Mouse (Mus musculus) ovary, postnatal 14 days (tissue): Measurements from ENCODE around the gene Hecw1.
"Not testable (repeated sequence)": the region's sequence is repeated elsewhere in the genome, so short reads cannot be mapped to it uniquely, and the experiment has no call there.

Experiments used
- DNase-seq: peaks from one replicate; pipeline ENCODE4 v3.0.0; 2022; ENCODE audit warnings: low spot score

Gene Hecw1

GRCm38 (mm10) chr13:14365546-14365945, 157.5 kb downstream of the Hecw1 start:
- no peak for DNase-seq

DNA sequence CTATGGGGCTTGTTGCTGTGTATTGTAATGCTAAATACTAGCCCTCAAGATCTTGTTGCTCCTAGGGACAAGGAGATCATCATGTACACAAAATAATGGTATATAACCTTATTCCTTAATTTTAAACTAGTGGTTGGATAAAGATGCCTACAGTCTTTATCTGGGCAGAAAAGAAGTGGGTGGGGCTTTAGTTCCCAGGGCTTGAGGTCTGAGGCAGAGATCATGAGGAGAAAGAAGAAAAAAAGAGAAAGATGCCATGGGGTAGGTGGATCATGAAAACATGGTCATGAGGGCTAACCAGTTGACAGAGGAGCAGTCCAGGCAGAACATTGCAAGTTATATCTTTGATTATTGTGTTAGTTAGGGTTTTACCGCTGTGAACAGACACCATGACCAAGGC, 195.8 kb downstream of the Hecw1 start:
- no peak for DNase-seq

- DNase-seq: no peak
Measured at GRCm38 (mm10) chr13:14306617-14307016, 216.4 kb downstream of the Hecw1 start.

GRCm38 (mm10) chr13:14304103-14304502, 218.9 kb downstream of the Hecw1 start:
- no peak for DNase-seq

DNA sequence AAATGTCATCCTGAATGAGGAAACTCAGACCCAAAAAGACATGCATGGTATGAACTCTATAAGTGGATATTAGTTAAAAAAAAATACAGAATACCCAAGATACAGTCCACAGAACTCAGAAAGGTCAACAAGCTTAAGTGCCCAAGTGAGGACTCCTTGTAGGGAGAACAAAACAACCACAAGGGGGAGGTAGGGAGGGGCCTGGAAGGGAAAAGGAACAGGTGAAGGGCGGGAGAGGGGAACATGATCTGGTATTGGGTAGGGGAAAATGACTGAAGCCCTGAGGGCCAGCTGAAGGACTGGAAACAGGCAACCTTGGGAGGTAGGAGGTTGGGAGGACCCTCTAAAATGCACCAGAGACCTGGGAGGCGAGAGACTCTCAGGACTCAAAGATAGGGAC, 220.1 kb downstream of the Hecw1 start:
- DNase-seq: no peak

DNA sequence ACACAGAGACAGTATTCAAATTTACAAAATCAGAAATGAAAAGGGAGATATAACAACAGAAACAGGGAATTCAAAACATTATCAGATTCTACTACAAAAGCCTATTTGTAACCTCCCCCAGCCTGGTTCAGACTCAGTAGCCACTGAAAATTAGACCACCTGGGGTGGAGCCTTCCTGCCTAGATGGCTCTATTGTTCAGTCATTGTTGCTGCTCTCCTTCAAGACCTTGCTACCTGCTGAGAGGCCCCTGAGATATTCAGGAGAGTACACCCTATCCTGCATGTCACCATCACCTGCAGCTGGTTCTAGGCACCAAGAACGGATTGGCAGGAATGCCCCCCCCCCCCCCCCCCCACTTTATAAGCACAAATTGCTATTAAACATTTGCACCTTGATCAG, 233.0 kb downstream of the Hecw1 start:
- DNase-seq: no peak

DNA sequence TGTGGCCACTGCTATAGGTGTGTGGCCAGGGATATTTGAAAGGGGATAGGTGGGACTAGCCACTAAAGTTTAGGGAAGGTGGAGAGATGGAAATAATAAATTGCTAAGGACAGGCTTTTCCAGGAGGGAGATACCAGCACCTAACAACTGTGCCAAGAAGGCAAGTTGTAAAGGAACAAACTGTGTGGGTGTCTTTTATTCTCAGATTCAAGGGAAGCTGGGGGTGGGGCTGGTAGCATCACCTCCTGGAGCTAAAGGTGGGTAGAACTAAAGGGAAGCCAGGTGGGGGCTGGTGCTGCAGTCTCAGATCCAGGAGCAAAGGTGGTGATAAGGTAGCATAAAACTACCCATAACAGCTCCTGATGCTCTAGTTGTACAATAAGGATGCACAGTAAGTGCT, 251.6 kb downstream of the Hecw1 start:
- no peak for DNase-seq

DNA sequence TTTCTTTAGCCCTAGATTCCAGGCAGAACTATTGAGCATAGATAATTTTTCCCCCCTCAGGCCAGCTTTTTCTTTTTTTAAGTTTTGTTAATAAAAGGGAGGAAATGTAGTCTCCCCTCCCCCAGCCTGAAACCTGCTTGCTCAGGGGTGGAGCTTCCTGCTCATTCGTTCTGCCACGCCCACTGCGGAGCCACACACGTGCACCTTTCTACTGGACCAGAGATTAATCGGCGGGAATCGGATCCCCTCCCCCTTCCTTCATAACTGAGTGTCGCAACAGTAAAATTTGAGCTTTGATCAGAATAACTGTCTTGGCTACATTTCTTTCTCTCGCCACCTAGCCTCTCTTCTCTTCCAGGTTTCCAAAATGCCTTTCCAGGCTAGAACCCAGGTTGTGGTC, 262.1 kb downstream of the Hecw1 start:
- DNase-seq: not testable (repeated sequence)

DNA sequence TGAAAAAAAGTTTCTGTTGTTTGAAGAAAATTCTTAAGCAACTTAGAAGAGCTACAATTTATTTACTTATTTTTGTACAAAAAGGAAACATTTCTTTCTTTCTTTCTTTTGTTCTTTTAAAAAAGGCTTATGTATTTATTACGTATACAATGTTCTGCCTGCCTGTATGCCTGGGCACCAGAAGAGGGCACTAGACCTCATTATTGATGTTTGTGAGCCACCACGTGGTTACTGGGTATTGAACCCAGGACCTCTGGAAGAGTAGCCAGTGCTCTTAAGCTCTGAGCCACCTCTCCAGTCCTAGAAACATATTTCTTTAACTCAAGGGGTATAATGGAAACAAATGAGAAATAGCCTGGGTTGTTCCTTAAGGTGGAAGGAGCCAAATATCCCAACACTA, 277.1 kb downstream of the Hecw1 start:
- DNase-seq: no peak

- no peak for DNase-seq
Measured at GRCm38 (mm10) chr13:14179669-14180068, 343.4 kb downstream of the Hecw1 start.

DNA sequence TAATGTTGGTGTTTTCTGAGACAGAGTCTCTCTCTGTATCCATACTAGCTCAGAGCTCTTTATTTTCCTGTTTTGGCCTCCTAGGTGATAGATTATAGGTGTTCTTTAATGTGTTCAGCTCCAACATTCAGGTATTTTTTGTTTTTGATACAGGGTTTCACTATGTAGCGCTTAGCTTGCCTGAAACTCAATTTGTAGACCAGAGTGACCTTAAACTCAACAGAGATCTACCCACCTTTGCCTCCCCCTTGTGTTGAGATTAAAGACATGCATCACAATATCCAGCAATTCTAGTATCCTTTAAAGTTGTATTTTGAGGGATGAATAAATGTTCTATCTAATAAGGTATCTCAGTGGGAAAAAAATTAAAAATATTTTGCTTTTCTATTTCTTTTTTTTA, 345.0 kb downstream of the Hecw1 start:
- no peak for DNase-seq
